7 mouse cellular contexts compared by ENCODE assay signal in genomic region chr11:84179954-84180598, GRCm38 (mm10). TPM values are rescaled to one million over a fixed set of nuclear protein-coding genes. Genes with fewer than 3 reads are reported as not detected.
A peak's percentile ranks its signal among the peaks of the same experiment; 100 is the strongest.
DNase-seq lines count a peak whose midpoint lies in the region; ATAC-seq and TF ChIP-seq lines count a peak whose summit lies in the region.

No protein-coding gene starts in this region.

- no peaks in the 10 kb centered on the region for H3K9me3 ChIP-seq in intestine, postnatal 0 days (ENCODE audit: control insufficient read depth)
- no peaks in the 10 kb centered on the region for H3K9me3 ChIP-seq in midbrain, embryonic 11.5 days (ENCODE audit: control insufficient read depth, low read length)

- H3K36me3 ChIP-seq in intestine, postnatal 0 days (ENCODE audit: control insufficient read depth, insufficient read depth): no peaks in the 10 kb centered on the region
- no peaks in the 10 kb centered on the region for H3K36me3 ChIP-seq in midbrain, embryonic 11.5 days (ENCODE audit: control insufficient read depth, insufficient read depth, low read length)

- peak; percentile 64 for TF ChIP-seq CTCF in intestine, postnatal 0 days (IDR thresholded peaks at IDR 0.05; ENCODE audit: low read depth)

- H3K27me3 ChIP-seq in intestine, postnatal 0 days (replicated peaks; ENCODE audit: control insufficient read depth, insufficient read depth, low read length): no peaks in the 10 kb centered on the region
- H3K27me3 ChIP-seq in midbrain, embryonic 11.5 days (ENCODE audit: control insufficient read depth, insufficient read depth, low read length): no peaks in the 10 kb centered on the region; the same call in 1 of the 2 replicates

- no peaks in the 10 kb centered on the region for H3K4me1 ChIP-seq in intestine, postnatal 0 days (replicated peaks; ENCODE audit: control insufficient read depth, insufficient read depth, low read length)
- H3K4me1 ChIP-seq in midbrain, embryonic 11.5 days (ENCODE audit: control insufficient read depth, insufficient read depth, low read length): peaks cover 14% of the 10 kb centered on the region

- WGBS in intestine, postnatal 0 days: under 1% methylated on average over 44 of the region's 44 CpGs
- WGBS in midbrain, embryonic 11.5 days: under 1% methylated on average over 43 of the region's 44 CpGs

- peak overlapping the region; percentile 95 for H3K4me2 ChIP-seq in intestine, postnatal 0 days (replicated peaks; ENCODE audit: low read depth)
- H3K4me2 ChIP-seq in midbrain, embryonic 11.5 days: peak overlapping the region; percentile 88

- ATAC-seq in intestine, postnatal 0 days: peak; percentile 55
- ATAC-seq in midbrain, embryonic 11.5 days (ENCODE audit: low FRiP score): peak; percentile 54; the same call in 1 of the 2 replicates

- H3K27ac ChIP-seq in intestine, postnatal 0 days (ENCODE audit: low read depth, low read length): peak overlapping the region; percentile 83
- H3K27ac ChIP-seq in midbrain, embryonic 11.5 days (ENCODE audit: low read depth, low read length): peak overlapping the region; percentile 91

- H3K4me3 ChIP-seq in intestine, postnatal 0 days (ENCODE audit: low read depth, low read length): peak overlapping the region; percentile 94
- peak overlapping the region; percentile 73 for H3K4me3 ChIP-seq in midbrain, embryonic 11.5 days (ENCODE audit: low read depth, low read length)

- H3K9ac ChIP-seq in intestine, postnatal 0 days (ENCODE audit: low read depth, low read length): peak overlapping the region; percentile 76
- H3K9ac ChIP-seq in midbrain, embryonic 11.5 days (ENCODE audit: low read length): peak overlapping the region; percentile 89

- DNase-seq in adipocyte (ENCODE audit: low spot score): peak; percentile 70
- peak; percentile 83 for DNase-seq in embryo, embryonic 10.5 days (ENCODE audit: low spot score)
- peak; percentile 28 to 63 for DNase-seq in gastrocnemius, postnatal 4 days (ENCODE audit: low spot score in 2 of 2)
- DNase-seq in left cerebral cortex, postnatal 4 days: peak; percentile 64
- DNase-seq in midbrain, embryonic 11.5 days (ENCODE audit: low spot score, missing footprints): peak; percentile 98
- peak; percentile 46 for DNase-seq in skeletal muscle tissue, adult 2 months (ENCODE audit: low read depth, low spot score)

- intact Hi-C loops in left cerebral cortex, postnatal 4 days (cut with DNase I): no loop called here

RNA-seq across cellular contexts. Expression of gene Gm11437, which starts 12.8 kb away (rescaled TPM):
- not detected for total RNA-seq in gastrocnemius, postnatal 4 days (2021)
- 0.24 TPM in 1 of 2 replicates, not detected in the other for polyA plus RNA-seq in intestine, postnatal 0 days (2015; fragmentation: Nextera tagmentation; extraction: Ambion mirVana)
- not detected for total RNA-seq in left cerebral cortex, postnatal 4 days (2021)
- polyA plus RNA-seq in midbrain, embryonic 11.5 days (2014; fragmentation: Nextera tagmentation; extraction: Ambion mirVana): not detected in 2 replicates

RNA-seq across cellular contexts. Expression of gene Acaca, which starts 50.6 kb away (rescaled TPM):
- 10 to 100 TPM; 25.1 to 25.4 TPM for total RNA-seq in gastrocnemius, postnatal 4 days (2021)
- 2.5 and 3.1 TPM in 2 replicates for polyA plus RNA-seq in intestine, postnatal 0 days (2015; fragmentation: Nextera tagmentation; extraction: Ambion mirVana)
- total RNA-seq in left cerebral cortex, postnatal 4 days (2021): 100 to 1,000 TPM; 186 to 187 TPM
- polyA plus RNA-seq in midbrain, embryonic 11.5 days (2014; fragmentation: Nextera tagmentation; extraction: Ambion mirVana): 29.9 and 32.6 TPM in 2 replicates

RNA-seq across cellular contexts. Expression of gene Tada2a, which starts 50.7 kb away (rescaled TPM):
- 10 to 100 TPM; 13.9 to 19.4 TPM for total RNA-seq in gastrocnemius, postnatal 4 days (2021)
- 8.3 and 9.8 TPM in 2 replicates for polyA plus RNA-seq in intestine, postnatal 0 days (2015; fragmentation: Nextera tagmentation; extraction: Ambion mirVana)
- total RNA-seq in left cerebral cortex, postnatal 4 days (2021): 10 to 100 TPM; 41.0 to 46.5 TPM
- polyA plus RNA-seq in midbrain, embryonic 11.5 days (2014; fragmentation: Nextera tagmentation; extraction: Ambion mirVana): 33.7 and 33.9 TPM in 2 replicates

Comparison
In these comparisons a context has a peak if more than half of its experiments do, and no peak if none do; other contexts are left out.
1. Peak in every context shown above with its lines: DNase-seq, ATAC-seq, H3K4me3 ChIP-seq and H3K27ac ChIP-seq.
2. DNase-seq: peak in every context shown above with its lines; median percentile 98 in midbrain, embryonic 11.5 days; 83 in embryo, embryonic 10.5 days; 70 in adipocyte; 64 in left cerebral cortex, postnatal 4 days; 46 in skeletal muscle tissue, adult 2 months; 46 in gastrocnemius, postnatal 4 days.
3. RNA of gene Acaca, which starts 50.6 kb away (total RNA-seq): 186 to 187 TPM in left cerebral cortex, postnatal 4 days; 25.1 to 25.4 TPM in gastrocnemius, postnatal 4 days; every median in the first group is over 4 times any median in the second.